Comparison of ENCODE assay signal across 23 mouse cellular contexts in genomic region chr5:118760986-118761385, GRCm38 (mm10).
DNase-seq lines count a peak whose midpoint lies in the region; ATAC-seq and TF ChIP-seq lines count a peak whose summit lies in the region.
"Had no signal": no experiment of that assay in that cellular context is flagged by ENCODE, and none has a peak within 500 bp of the region (broad histone marks: within the 10 kb centered on the region; RNA-seq: fewer than 3 reads in every experiment).

No protein-coding gene starts in this region.

- TF ChIP-seq CTCF in ES-Bruce4 (IDR thresholded peaks at IDR 0.05; ENCODE audit: low read depth, low read length) (no peak), G1E (IDR thresholded peaks at IDR 0.05; ENCODE audit: low read depth, low read length) (no peak)

- peak; percentile 44 for ATAC-seq in intestine, embryonic 16.5 days
- no peak for ATAC-seq in intestine, embryonic 15.5 days
- ATAC-seq in G1E (ENCODE audit: extremely low read depth, insufficient number of reproducible peaks, low FRiP score, poor library complexity, severe bottlenecking): peak; percentile 55
- ATAC-seq in liver, embryonic 11.5 days (replicated peaks; ENCODE audit: low FRiP score): no peak
- ATAC-seq in hindbrain, embryonic 11.5 days (ENCODE audit: low FRiP score): no peak
- ATAC-seq: forebrain, embryonic 14.5 days; forebrain, embryonic 16.5 days had no signal

- H3K9ac ChIP-seq in intestine, embryonic 16.5 days (ENCODE audit: low read depth, low read length): no peak overlapping the region
- H3K9ac ChIP-seq in intestine, embryonic 15.5 days: no peak overlapping the region
- no peak overlapping the region for H3K9ac ChIP-seq in ES-Bruce4 (ENCODE audit: low read depth, poor library complexity, severe bottlenecking)
- no peak overlapping the region for H3K9ac ChIP-seq in liver, embryonic 11.5 days (ENCODE audit: low read depth, low read length)
- no peak overlapping the region for H3K9ac ChIP-seq in hindbrain, embryonic 11.5 days (ENCODE audit: low read depth, low read length)
- H3K9ac ChIP-seq: embryonic facial prominence, embryonic 13.5 days; embryonic facial prominence, embryonic 15.5 days had no signal

- peaks cover 6% of the 10 kb centered on the region; the same call in 1 of the 2 replicates for H3K4me1 ChIP-seq in intestine, embryonic 16.5 days (ENCODE audit: control insufficient read depth, insufficient read depth, low read length)
- H3K4me1 ChIP-seq in intestine, embryonic 15.5 days (replicated peaks): 0 out of 2 replicates have a peak, but pooled peaks cover 2% of the 10 kb centered on the region
- H3K4me1 ChIP-seq in ES-Bruce4 (ENCODE audit: control insufficient read depth, insufficient read depth, low read length): no peaks in the 10 kb centered on the region
- peaks cover 10% of the 10 kb centered on the region for H3K4me1 ChIP-seq in G1E (ENCODE audit: insufficient read depth, low read depth, low read length)
- H3K4me1 ChIP-seq in liver, embryonic 11.5 days (replicated peaks; ENCODE audit: control insufficient read depth, insufficient read depth, low read length): no peaks in the 10 kb centered on the region
- H3K4me1 ChIP-seq in hindbrain, embryonic 11.5 days (replicated peaks; ENCODE audit: control insufficient read depth, insufficient read depth, low read length): no peaks in the 10 kb centered on the region
- H3K4me1 ChIP-seq: embryonic facial prominence, embryonic 13.5 days; embryonic facial prominence, embryonic 15.5 days had no signal

- no peak overlapping the region for H3K4me3 ChIP-seq in intestine, embryonic 16.5 days (ENCODE audit: low read length)
- H3K4me3 ChIP-seq in intestine, embryonic 15.5 days (replicated peaks): no peak overlapping the region
- no peak overlapping the region for H3K4me3 ChIP-seq in ES-Bruce4 (ENCODE audit: low read depth, low read length)
- H3K4me3 ChIP-seq in G1E (ENCODE audit: low read depth, low read length): no peak overlapping the region
- no peak overlapping the region for H3K4me3 ChIP-seq in liver, embryonic 11.5 days (ENCODE audit: low read depth, low read length)
- no peak overlapping the region for H3K4me3 ChIP-seq in hindbrain, embryonic 11.5 days (ENCODE audit: low read depth, low read length)
- H3K4me3 ChIP-seq: embryonic facial prominence, embryonic 13.5 days; embryonic facial prominence, embryonic 15.5 days; erythroblast, embryonic 14.5 days had no signal

- H3K27ac ChIP-seq in intestine, embryonic 16.5 days (ENCODE audit: low read length): no peak overlapping the region
- no peak overlapping the region for H3K27ac ChIP-seq in intestine, embryonic 15.5 days
- H3K27ac ChIP-seq in ES-Bruce4 (ENCODE audit: insufficient read depth, low read length): peak overlapping the region; percentile 40
- H3K27ac ChIP-seq in liver, embryonic 11.5 days (ENCODE audit: low read depth, low read length): no peak overlapping the region
- no peak overlapping the region for H3K27ac ChIP-seq in hindbrain, embryonic 11.5 days (ENCODE audit: low read depth, low read length)
- H3K27ac ChIP-seq: embryonic facial prominence, embryonic 13.5 days; embryonic facial prominence, embryonic 15.5 days had no signal

- H3K36me3 ChIP-seq in intestine, embryonic 16.5 days (ENCODE audit: control insufficient read depth, insufficient read depth, low read length): peaks cover 15% of the 10 kb centered on the region
- peaks cover 43% of the 10 kb centered on the region for H3K36me3 ChIP-seq in intestine, embryonic 15.5 days
- H3K36me3 ChIP-seq in ES-Bruce4 (ENCODE audit: control insufficient read depth, insufficient read depth, low read length, poor library complexity, severe bottlenecking) (peaks cover 25% of the 10 kb centered on the region), G1E (replicated peaks) (peaks cover 86% of the 10 kb centered on the region)
- H3K36me3 ChIP-seq in liver, embryonic 11.5 days (ENCODE audit: control insufficient read depth, insufficient read depth, low read length): peaks cover 55% of the 10 kb centered on the region
- H3K36me3 ChIP-seq in hindbrain, embryonic 11.5 days (ENCODE audit: control insufficient read depth, insufficient read depth, low read length): 0 out of 2 replicates have a peak, but pooled peaks cover 9% of the 10 kb centered on the region

- no peaks in the 10 kb centered on the region for H3K9me3 ChIP-seq in intestine, embryonic 16.5 days (ENCODE audit: control insufficient read depth, low read length)
- H3K9me3 ChIP-seq in intestine, embryonic 15.5 days: no peaks in the 10 kb centered on the region
- H3K9me3 ChIP-seq in ES-Bruce4 (replicated peaks; ENCODE audit: control insufficient read depth, insufficient read depth, low read length, poor library complexity, severe bottlenecking): no peaks in the 10 kb centered on the region
- H3K9me3 ChIP-seq in G1E (replicated peaks): no peaks in the 10 kb centered on the region
- no peaks in the 10 kb centered on the region for H3K9me3 ChIP-seq in liver, embryonic 11.5 days (ENCODE audit: control insufficient read depth, low read length)
- no peaks in the 10 kb centered on the region for H3K9me3 ChIP-seq in hindbrain, embryonic 11.5 days (ENCODE audit: control insufficient read depth, low read length)
- H3K9me3 ChIP-seq: embryonic facial prominence, embryonic 13.5 days; embryonic facial prominence, embryonic 15.5 days had no signal

- DNase-seq in G1E (ENCODE audit: low spot score): no peak
- DNase-seq in ZHBTc4 (ENCODE audit: low read depth, low spot score): peak; percentile 41
- no peak for DNase-seq in kidney, adult 8-10 months
- no peak for DNase-seq in liver, embryonic 11.5 days (ENCODE audit: low spot score)
- no peak for DNase-seq in hindbrain, embryonic 11.5 days (ENCODE audit: low spot score)
- DNase-seq: adrenal gland, adult 2 months; adrenal gland, postnatal 10 days; adrenal gland, postnatal 25 days; cerebellum, adult 11 months; cerebellum, adult 18-20 months; cerebellum, adult 8-10 months; cerebellum, adult 9-11 months; cerebellum, postnatal 14 days; cerebellum, postnatal 36 days; embryo, embryonic 11 days had no signal

- WGBS in intestine, embryonic 16.5 days: 85% methylated on average over 10 of the region's 10 CpGs
- 87% methylated on average over 10 of the region's 10 CpGs for WGBS in intestine, embryonic 15.5 days
- WGBS in liver, embryonic 11.5 days: 91% methylated on average over 10 of the region's 10 CpGs
- WGBS in hindbrain, embryonic 11.5 days: 91% methylated on average over 10 of the region's 10 CpGs

- no peak for TF ChIP-seq POLR2A in ES-Bruce4 (IDR thresholded peaks at IDR 0.05; ENCODE audit: insufficient read depth, low read length)

- H3K4me2 ChIP-seq in intestine, embryonic 16.5 days (ENCODE audit: low read depth, low read length): no peak overlapping the region
- no peak overlapping the region for H3K4me2 ChIP-seq in intestine, embryonic 15.5 days (replicated peaks)
- no peak overlapping the region for H3K4me2 ChIP-seq in liver, embryonic 11.5 days
- no peak overlapping the region for H3K4me2 ChIP-seq in hindbrain, embryonic 11.5 days (replicated peaks; ENCODE audit: low read depth, low read length)
- H3K4me2 ChIP-seq: embryonic facial prominence, embryonic 13.5 days; embryonic facial prominence, embryonic 15.5 days had no signal

- TF ChIP-seq EP300 in ES-Bruce4 (IDR thresholded peaks at IDR 0.05; ENCODE audit: insufficient read depth, low read depth, low read length): no peak

- H3K27me3 ChIP-seq in intestine, embryonic 16.5 days (replicated peaks; ENCODE audit: control insufficient read depth, insufficient read depth, low read length): no peaks in the 10 kb centered on the region
- no peaks in the 10 kb centered on the region for H3K27me3 ChIP-seq in intestine, embryonic 15.5 days (replicated peaks)
- H3K27me3 ChIP-seq in ES-Bruce4 (ENCODE audit: control insufficient read depth, insufficient read depth, low read length, poor library complexity, severe bottlenecking) (no peaks in the 10 kb centered on the region), G1E (ENCODE audit: insufficient read depth, low read length) (no peaks in the 10 kb centered on the region)
- H3K27me3 ChIP-seq in liver, embryonic 11.5 days (replicated peaks; ENCODE audit: control insufficient read depth, insufficient read depth, low read length): no peaks in the 10 kb centered on the region
- no peaks in the 10 kb centered on the region for H3K27me3 ChIP-seq in hindbrain, embryonic 11.5 days (ENCODE audit: control insufficient read depth, insufficient read depth, low read length)
- H3K27me3 ChIP-seq: embryonic facial prominence, embryonic 13.5 days; embryonic facial prominence, embryonic 15.5 days had no signal

Comparison
In these comparisons a context has a peak if more than half of its experiments do, and no peak if none do; other contexts are left out.
1. ATAC-seq: peak in intestine, embryonic 16.5 days (single experiment) and G1E (single experiment); none in intestine, embryonic 15.5 days (single experiment), liver, embryonic 11.5 days (single experiment) and hindbrain, embryonic 11.5 days (single experiment).